Mouse (Mus musculus) forebrain, embryonic 11.5 days (tissue): Measurements from ENCODE around the gene Slc17a8. TPM values are rescaled to one million over a fixed set of nuclear protein-coding genes. Genes with fewer than 3 reads are reported as not detected.
"Not testable (repeated sequence)": the region's sequence is repeated elsewhere in the genome, so short reads cannot be mapped to it uniquely, and the experiment has no call there.

ENCODE experiments used
- ATAC-seq: fragments of 200-750 bp; cut with Nextera tagmentation; replicated peaks from 2 replicates; pipeline ENCODE4 v1.8.0; 2017; ENCODE audit warnings: moderate TSS enrichment; ENCODE audit not compliant: low FRiP score
- DNase-seq: peaks from one replicate; pipeline ENCODE4 v3.0.0-alpha.2; 2017; ENCODE audit warnings: low spot score
- H3K27ac ChIP-seq: fragments of 300-500 bp; sonication (generic); 2 replicates; pipeline ENCODE4 v1.5.1; 2014; ENCODE audit warnings: low read depth, low read length
- H3K27me3 ChIP-seq: fragments of 300-500 bp; sonication (generic); 2 replicates; pipeline ENCODE4 v1.6.1; 2014; ENCODE audit warnings: mild to moderate bottlenecking, low read length, mixed read lengths; ENCODE audit not compliant: control insufficient read depth, insufficient read depth
- H3K36me3 ChIP-seq: fragments of 300-500 bp; sonication (generic); 2 replicates; pipeline ENCODE4 v1.6.1; 2014; ENCODE audit warnings: mild to moderate bottlenecking, low read length, moderate library complexity, mixed read lengths; ENCODE audit not compliant: control insufficient read depth, insufficient read depth
- H3K4me1 ChIP-seq: fragments of 300-500 bp; sonication (generic); replicated peaks from 2 replicates; pipeline ENCODE4 v1.6.1; 2014; ENCODE audit warnings: low read length, mixed read lengths; ENCODE audit not compliant: control insufficient read depth, insufficient read depth
- H3K4me2 ChIP-seq: fragments of 300-500 bp; sonication (generic); 2 replicates; pipeline ENCODE4 v1.6.1; 2014; ENCODE audit warnings: low read depth, mild to moderate bottlenecking, low read length, moderate library complexity, mixed read lengths; ENCODE audit not compliant: severe bottlenecking
- H3K4me3 ChIP-seq: fragments of 300-500 bp; sonication (generic); 2 replicates; pipeline ENCODE4 v1.5.1; 2014; ENCODE audit warnings: low read depth, low read length
- H3K9ac ChIP-seq: fragments of 300-500 bp; sonication (generic); 2 replicates; pipeline ENCODE4 v1.6.1; 2014; ENCODE audit warnings: low read length
- H3K9me3 ChIP-seq: fragments of 300-500 bp; sonication (generic); 2 replicates; pipeline ENCODE4 v1.6.1; 2016; ENCODE audit warnings: low read length, mixed read lengths; ENCODE audit not compliant: control insufficient read depth
- WGBS: fragments of 180-500 bp; shearing (Covaris S2); extraction: QIAGEN DNeasy Blood & Tissue Kit; methylation state at CpG from one replicate; pipeline ENCODE4 v1.1.7; 2014; 5-methylcytosine and 5-hydroxymethylcytosine counted together
- polyA plus RNA-seq: library from polyadenylated mRNA; unstranded; fragments of >200 nt; fragmentation: Nextera tagmentation; extraction: Ambion mirVana; gene quantifications from 2 replicates; pipeline ENCODE4 v1.2.1, GENCODE M21; 2014

The Slc17a8 gene
- polyA plus RNA-seq, 1 experiment from 2014 or later: 0.28 TPM

DNA sequence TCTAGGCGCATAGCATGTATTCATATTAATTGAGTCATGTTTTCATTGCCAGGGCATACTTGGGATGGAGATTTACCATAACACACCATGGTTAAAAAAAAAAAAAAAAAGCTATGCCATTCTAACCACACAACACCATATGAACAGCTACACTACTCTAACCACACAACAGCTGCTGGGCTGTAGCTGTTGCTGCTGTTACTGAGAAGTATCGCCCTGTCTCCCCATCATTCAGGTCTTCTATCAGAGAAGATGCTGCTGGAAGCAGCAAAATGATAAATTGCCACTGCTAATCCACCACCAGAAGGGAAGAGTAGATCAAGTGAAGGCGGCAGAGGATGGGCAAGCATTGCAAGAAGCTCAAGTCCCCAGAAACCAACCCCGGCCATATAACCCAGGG, 42.3 kb downstream of the Slc17a8 start:
- Histone ChIP-seq H3K9ac (no peak overlapping the region), H3K4me1 (no peaks in the 10 kb centered on the region), H3K4me2 (no peak overlapping the region), H3K27ac (no peak overlapping the region), H3K27me3 (no peaks in the 10 kb centered on the region), H3K4me3 (no peak overlapping the region), H3K9me3 (no peaks in the 10 kb centered on the region), H3K36me3 (no peaks in the 10 kb centered on the region)
- no peak for ATAC-seq
- WGBS: 94% methylated on average over 4 of the region's 4 CpGs
- DNase-seq: no peak

DNA sequence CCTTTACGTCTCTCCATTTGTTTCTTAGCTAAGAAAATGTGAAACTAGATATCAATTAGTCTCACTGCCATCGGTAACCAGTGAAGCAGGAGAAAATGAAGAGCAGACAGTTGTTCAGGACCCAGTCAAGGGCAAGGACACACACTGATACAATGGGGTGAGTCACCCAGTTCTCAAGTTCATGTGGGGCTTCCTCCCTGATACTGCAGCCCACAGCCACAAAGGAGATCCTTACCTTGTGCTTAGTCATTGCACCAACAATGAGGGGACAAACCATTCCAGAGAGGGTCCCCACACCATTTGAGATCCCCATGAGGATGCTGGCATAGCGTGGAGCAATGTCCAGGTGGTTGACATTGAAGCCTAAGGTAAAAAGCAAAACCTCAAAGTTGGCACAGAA, 43.4 kb downstream of the Slc17a8 start:
- H3K9ac ChIP-seq: no peak overlapping the region
- 81% methylated on average over 3 of the region's 3 CpGs for WGBS
- H3K4me3 ChIP-seq: no peak overlapping the region
- no peaks in the 10 kb centered on the region for H3K9me3 ChIP-seq
- H3K4me1 ChIP-seq: no peaks in the 10 kb centered on the region
- ATAC-seq (no peak), DNase-seq (no peak)
- no peaks in the 10 kb centered on the region for H3K27me3 ChIP-seq
- H3K4me2 ChIP-seq: no peak overlapping the region
- no peak overlapping the region for H3K27ac ChIP-seq
- no peaks in the 10 kb centered on the region for H3K36me3 ChIP-seq

DNA sequence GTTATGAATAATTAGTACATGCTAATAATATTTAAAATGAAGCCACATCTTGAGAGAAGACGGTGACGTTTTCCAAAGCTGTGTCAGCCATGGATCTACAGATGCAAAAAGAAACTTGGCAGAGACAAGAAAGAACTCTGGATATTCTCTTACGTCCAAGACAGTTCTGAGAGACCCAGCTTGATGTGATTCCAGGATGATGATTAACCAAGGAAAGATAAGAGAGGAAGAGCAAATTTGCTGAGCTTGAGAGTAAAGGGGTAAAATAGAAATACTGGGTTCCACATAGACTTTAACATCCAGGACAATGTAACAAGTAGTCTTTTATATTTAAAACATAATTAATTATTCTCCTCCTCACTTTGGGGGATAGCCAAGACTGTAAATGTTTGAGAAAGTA, 47.6 kb downstream of the Slc17a8 start:
- Histone ChIP-seq H3K4me1 (no peaks in the 10 kb centered on the region), H3K4me2 (no peak overlapping the region), H3K27ac (no peak overlapping the region), H3K9ac (no peak overlapping the region), H3K4me3 (no peak overlapping the region), H3K9me3 (no peaks in the 10 kb centered on the region), H3K36me3 (no peaks in the 10 kb centered on the region), H3K27me3 (no peaks in the 10 kb centered on the region)
- no peak for DNase-seq
- ATAC-seq: no peak
- 89% methylated on average over 3 of the region's 3 CpGs for whole genome bisulfite sequencing

DNA sequence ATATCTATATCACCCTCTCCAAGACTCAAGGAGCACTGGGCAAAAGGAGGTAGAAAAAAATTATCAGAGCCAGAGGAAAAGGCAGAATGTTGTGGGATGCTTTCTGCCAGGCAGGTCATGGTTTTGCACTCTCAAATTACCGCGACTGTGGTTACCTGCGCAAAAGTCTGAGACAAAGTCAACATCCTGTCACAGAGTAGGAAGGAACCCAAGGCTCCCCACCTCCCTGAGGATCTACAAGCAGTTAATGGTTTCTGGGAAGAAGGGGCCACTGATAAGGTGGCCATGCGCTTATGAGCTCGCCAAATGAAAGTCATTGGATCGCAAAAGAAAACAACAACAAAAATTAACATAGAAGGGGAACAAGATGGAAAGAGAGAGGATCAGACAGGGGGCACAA, 48.1 kb downstream of the Slc17a8 start:
- H3K4me2 ChIP-seq: no peak overlapping the region
- 94% methylated on average over 6 of the region's 6 CpGs for WGBS
- no peaks in the 10 kb centered on the region for H3K4me1 ChIP-seq
- H3K27ac ChIP-seq: no peak overlapping the region
- no peak overlapping the region for H3K4me3 ChIP-seq
- H3K9me3 ChIP-seq: no peaks in the 10 kb centered on the region
- H3K27me3 ChIP-seq: no peaks in the 10 kb centered on the region
- DNase-seq (no peak), ATAC-seq (no peak)
- H3K9ac ChIP-seq: no peak overlapping the region
- H3K36me3 ChIP-seq: no peaks in the 10 kb centered on the region

DNA sequence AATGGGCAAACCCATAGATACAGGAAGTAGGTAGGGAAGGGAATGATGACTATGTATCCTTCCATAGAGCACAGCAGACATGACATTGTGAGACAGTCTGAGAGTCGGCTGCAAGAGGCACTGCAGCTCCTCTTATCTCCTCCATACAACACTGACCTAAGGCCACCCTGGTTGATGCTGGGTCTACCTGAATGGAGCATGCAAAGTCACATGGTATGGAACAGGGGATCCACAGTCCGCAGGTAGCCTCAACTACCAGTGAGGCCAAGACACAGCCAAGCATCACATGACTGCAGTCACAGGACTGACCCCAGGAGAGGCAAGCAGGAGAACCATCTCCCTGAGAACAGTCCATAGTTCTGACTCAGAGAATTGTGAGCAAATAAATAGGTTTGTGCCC, 53.7 kb downstream of the Slc17a8 start:
- Histone ChIP-seq H3K4me3 (no peak overlapping the region), H3K4me2 (no peak overlapping the region), H3K9ac (no peak overlapping the region), H3K36me3 (no peaks in the 10 kb centered on the region), H3K4me1 (no peaks in the 10 kb centered on the region), H3K27ac (no peak overlapping the region), H3K27me3 (no peaks in the 10 kb centered on the region), H3K9me3 (no peaks in the 10 kb centered on the region)
- no peak for ATAC-seq
- DNase-seq: no peak
- WGBS: 85% methylated on average over 2 of the region's 2 CpGs

DNA sequence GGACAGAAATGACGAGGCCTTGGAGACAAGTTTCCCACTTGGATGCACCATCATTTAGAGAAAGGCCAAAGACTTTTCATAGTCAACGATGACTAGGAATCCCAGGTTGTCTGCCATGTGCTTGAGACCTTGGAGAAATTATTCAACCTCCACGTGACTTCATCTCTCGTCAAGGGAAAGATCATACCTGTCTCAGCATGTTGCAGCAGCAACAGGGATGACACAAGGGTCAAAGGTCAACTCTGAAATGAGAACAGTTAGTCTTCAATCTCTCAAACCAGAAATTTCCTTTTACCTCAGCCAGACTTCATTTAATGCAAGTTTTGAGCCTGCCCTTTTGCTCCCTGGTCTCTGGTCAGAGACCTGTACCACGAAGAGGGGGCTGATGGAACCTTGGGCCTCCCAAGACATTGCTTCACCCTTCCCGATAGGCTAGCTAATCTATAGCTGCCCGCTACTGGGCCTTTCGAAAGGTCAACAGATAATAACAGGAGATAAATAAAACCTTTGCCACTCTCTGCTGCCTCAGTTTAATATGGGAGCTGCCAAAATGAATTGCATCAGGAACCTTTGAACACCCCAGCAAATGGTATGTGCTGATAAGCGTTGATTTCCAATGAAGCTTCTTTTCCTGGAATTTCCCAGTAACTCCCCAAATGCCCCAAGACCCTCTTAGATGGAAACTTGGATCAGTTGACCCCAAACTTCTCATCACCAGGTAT, 55.6 kb downstream of the Slc17a8 start:
- H3K9me3 ChIP-seq: no peaks in the 10 kb centered on the region
- 90% methylated on average over 9 of the region's 9 CpGs for WGBS
- no peak overlapping the region for H3K9ac ChIP-seq
- H3K4me2 ChIP-seq: no peak overlapping the region
- H3K4me3 ChIP-seq: no peak overlapping the region
- no peak for ATAC-seq
- no peak for DNase-seq
- H3K4me1 ChIP-seq: no peaks in the 10 kb centered on the region
- H3K27me3 ChIP-seq: no peaks in the 10 kb centered on the region
- no peaks in the 10 kb centered on the region for H3K36me3 ChIP-seq
- no peak overlapping the region for H3K27ac ChIP-seq

DNA sequence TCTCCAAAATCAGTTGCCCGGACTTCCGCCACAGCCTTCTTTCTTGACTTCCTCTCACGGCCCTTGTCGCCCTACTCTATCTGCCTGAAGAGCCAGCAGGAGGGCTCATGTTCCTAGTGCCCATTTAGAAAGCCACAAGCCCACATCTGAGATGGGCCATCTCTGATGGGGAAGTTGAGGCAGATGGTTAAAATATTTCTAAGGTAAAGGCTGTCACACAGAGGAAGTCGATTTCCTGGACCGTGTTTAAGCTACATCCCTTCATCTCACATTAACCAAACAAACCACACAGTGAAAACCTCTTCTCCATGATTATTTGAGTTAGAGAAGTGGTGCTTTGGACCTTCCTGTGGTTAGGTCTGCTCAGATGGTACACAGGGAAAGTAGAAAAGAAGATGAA, 58.9 kb downstream of the Slc17a8 start:
- no peak overlapping the region for H3K4me2 ChIP-seq
- 93% methylated on average over 6 of the region's 6 CpGs for WGBS
- ATAC-seq: no peak

DNA sequence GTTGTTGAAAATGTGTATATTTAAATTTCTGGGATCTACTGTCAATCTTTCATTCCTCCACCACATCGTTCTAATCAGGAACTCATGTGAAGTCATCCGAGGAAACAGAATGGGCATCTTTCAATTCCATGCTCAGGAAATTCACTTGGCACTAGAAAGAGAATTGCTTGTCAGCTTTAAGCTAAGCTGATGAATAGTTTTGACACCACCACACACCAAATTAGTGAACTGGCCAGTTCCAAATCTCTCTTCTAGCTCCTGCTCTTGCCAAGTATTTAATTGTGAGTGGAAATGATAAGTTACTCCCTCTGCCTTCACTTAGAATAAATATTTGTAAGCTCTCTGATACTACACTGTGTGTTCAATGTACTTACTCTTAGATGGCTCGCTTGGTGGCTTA, 61.7 kb downstream of the Slc17a8 start:
- Histone ChIP-seq H3K9me3 (no peaks in the 10 kb centered on the region), H3K27me3 (no peaks in the 10 kb centered on the region), H3K36me3 (no peaks in the 10 kb centered on the region), H3K4me1 (no peaks in the 10 kb centered on the region), H3K4me3 (no peak overlapping the region), H3K9ac (no peak overlapping the region), H3K4me2 (no peak overlapping the region), H3K27ac (no peak overlapping the region)
- WGBS: 75% methylated on average over 3 of the region's 3 CpGs
- ATAC-seq: no peak
- no peak for DNase-seq

More for the DNA sequence above, 58.9 kb downstream of the Slc17a8 start:
- Histone ChIP-seq H3K4me1 (no peaks in the 10 kb centered on the region), H3K36me3 (no peaks in the 10 kb centered on the region), H3K9ac (no peak overlapping the region), H3K27me3 (no peaks in the 10 kb centered on the region), H3K27ac (no peak overlapping the region), H3K4me3 (no peak overlapping the region), H3K9me3 (no peaks in the 10 kb centered on the region)
- no peak for DNase-seq

DNA sequence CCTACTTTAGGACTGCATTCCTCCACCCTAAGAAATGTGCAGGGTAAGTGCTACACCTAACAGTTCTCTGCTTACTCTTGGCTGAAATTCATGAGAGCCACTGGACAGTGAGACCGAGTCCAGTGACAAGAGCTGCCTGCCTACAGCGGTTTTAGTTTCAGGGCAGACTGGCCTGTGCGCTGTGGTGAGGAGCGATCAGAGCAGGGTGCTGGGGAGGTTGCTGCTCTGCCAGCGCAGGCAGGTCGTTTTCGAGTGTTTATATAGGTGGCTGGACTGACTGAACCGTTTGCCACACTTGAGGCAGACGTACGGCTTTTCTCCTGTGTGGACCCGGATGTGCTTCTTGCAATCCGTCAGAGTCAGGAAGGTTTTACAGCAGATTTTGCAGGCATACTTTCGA, 66.2 kb downstream of the Slc17a8 start:
- H3K36me3 ChIP-seq, H3K9me3 ChIP-seq, H3K27me3 ChIP-seq, H3K27ac ChIP-seq, H3K4me1 ChIP-seq, H3K4me3 ChIP-seq, ATAC-seq, DNase-seq, H3K4me2 ChIP-seq, H3K9ac ChIP-seq: not testable (repeated sequence)
- 95% methylated on average over 12 of the region's 13 CpGs for WGBS
